Mouse (Mus musculus): ENCODE data around the gene Olfr50.

Olfr50 gene

GRCm38 (mm10) chr2:36790238-36790637 lies at the start of gene Olfr50:
Olfr50 (plus strand) TSS chr2:36790538.
- DNase-seq: no peak

- DNase-seq: no peak
Measured at GRCm38 (mm10) chr2:36783976-36784375, 6.4 kb upstream of the Olfr50 start, which contains the start of gene Olfr348. Olfr348 (plus strand) TSS chr2:36784276.

GRCm38 (mm10) chr2:36816932-36817331 lies 26.6 kb downstream of the Olfr50 start, which contains the start of gene Olfr3:
Olfr3 (minus strand) TSS chr2:36817032.
- DNase-seq: no peak

DNA sequence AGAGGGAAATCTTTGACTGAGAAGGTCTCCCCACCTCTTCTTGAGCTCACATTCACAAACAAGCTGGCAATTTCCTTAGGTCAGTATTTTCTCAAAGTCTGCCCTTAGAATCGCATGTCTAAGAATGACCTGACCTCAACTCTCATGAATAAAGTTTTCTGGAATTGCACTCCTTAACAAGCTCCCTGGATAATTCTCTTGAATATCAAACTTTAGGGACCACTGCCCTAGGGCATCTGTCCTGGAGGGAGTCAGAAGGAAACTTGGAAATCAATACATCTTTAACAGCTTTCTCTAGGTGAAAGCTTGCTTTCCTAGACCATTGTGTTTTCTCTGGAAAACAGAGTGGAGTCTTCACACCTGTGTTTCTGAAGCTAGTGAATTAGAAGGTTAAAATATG lies 55.7 kb downstream of the Olfr50 start, which contains the start of gene Olfr350:
Olfr350 (plus strand) TSS at position 301 of the 400 bp plus-strand sequence.
- no peak for DNase-seq
